Mouse (Mus musculus): ENCODE measurements at regions not wholly inside any gene's neighbourhood (a gene's known extent, or its start where the extent isn't known, plus 50 kb on each side); places are given as distances from the start of the nearest gene placed in this dataset.

DNA sequence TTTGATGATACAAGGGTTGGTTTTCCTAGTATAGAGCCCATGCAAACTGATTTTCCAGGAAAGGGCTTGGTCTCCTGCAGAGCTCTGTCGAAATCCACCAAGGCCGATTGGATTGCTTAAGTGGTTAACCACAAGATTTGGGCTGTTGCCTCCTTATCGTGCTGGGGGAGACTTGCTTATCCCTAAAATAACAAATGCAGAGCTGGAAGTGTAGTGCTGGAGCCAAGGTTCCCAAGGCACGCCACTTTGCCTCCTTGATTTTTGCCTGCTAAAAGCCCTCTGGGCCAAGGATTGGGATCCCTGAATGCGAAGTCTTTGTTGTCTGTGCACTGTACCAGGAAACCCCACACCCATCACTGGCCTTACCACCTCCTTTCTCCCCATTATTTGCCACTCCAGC lies 52.8 kb upstream of the Tmem178 start:
- 72% methylated on average over 5 of the region's 5 CpGs for WGBS

DNA sequence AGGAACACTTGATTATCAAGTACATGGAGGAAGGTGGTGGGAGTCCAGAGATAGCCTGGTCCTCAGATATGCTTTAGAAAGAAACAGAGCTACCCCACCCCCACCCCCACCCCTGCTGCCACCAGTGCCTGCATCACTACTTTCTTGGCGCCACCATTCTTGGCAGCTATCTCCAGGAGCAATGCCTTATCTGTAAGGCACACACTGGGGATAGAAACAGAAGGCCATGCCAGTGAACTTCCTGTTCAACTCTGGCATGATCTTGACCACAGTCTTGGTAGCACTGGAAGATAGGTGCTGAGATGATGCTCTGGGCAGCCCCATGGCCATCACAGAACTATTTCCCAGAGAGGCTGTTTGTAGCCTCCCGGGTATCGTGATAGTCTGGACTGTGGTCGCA lies 55.3 kb upstream of the Tmem178 start:
- H3K4me1 ChIP-seq (ENCODE audit: control insufficient read depth, insufficient read depth, low read length), result peaks cover 15% of the 10 kb centered on the region
- no peak overlapping the region for H3K4me2 ChIP-seq (ENCODE audit: low read length)
- no peaks in the 10 kb centered on the region for H3K9me3 ChIP-seq (replicated peaks; ENCODE audit: control insufficient read depth, low read length, poor library complexity, severe bottlenecking)
- H3K27ac ChIP-seq (ENCODE audit: low read length), result no peak overlapping the region
- no peaks in the 10 kb centered on the region for H3K36me3 ChIP-seq (ENCODE audit: control insufficient read depth, insufficient read depth, low read length)
- no peaks in the 10 kb centered on the region for H3K27me3 ChIP-seq (ENCODE audit: control insufficient read depth, insufficient read depth, low read depth, low read length)
- ATAC-seq, result no peak
- WGBS, result 96% methylated on average over 4 of the region's 4 CpGs
- no peak overlapping the region for H3K9ac ChIP-seq (ENCODE audit: low read depth, low read length)
- no peak overlapping the region for H3K4me3 ChIP-seq (ENCODE audit: low read depth, low read length)

More for the DNA sequence above, 52.8 kb upstream of the Tmem178 start:
- ATAC-seq, result no peak
- no peak overlapping the region for H3K9ac ChIP-seq (ENCODE audit: low read depth, low read length)
- no peak overlapping the region for H3K4me3 ChIP-seq (ENCODE audit: low read depth, low read length)
- H3K27ac ChIP-seq (ENCODE audit: low read length), result no peak overlapping the region
- peaks cover 13% of the 10 kb centered on the region for H3K4me1 ChIP-seq (ENCODE audit: control insufficient read depth, insufficient read depth, low read length)
- H3K36me3 ChIP-seq (ENCODE audit: control insufficient read depth, insufficient read depth, low read length), result no peaks in the 10 kb centered on the region
- H3K4me2 ChIP-seq (ENCODE audit: low read length), result no peak overlapping the region
- no peaks in the 10 kb centered on the region for H3K9me3 ChIP-seq (replicated peaks; ENCODE audit: control insufficient read depth, low read length, poor library complexity, severe bottlenecking)
- H3K27me3 ChIP-seq (ENCODE audit: control insufficient read depth, insufficient read depth, low read depth, low read length), result no peaks in the 10 kb centered on the region

DNA sequence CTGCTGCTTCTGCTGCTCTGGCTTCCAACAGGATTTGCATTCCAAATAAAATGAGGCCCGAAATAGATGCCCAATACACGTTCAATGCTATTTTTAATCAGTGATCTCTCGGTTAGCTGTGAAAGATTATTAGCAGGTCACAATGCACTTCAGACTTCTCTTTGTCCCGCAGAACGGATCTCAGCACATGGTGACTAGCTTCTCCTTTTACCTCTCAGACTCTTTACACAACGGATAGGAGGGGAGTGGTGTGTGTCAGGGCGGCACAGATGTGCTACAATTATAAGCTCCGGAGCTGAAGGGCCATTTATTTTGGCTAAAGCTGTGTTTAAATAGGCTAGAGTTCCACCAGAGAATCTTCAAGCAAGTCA lies 56.7 kb upstream of the Tmem178 start:
- peaks cover 15% of the 10 kb centered on the region for H3K4me1 ChIP-seq (ENCODE audit: control insufficient read depth, insufficient read depth, low read length)
- WGBS, result 7% methylated on average over 8 of the region's 8 CpGs
- H3K4me3 ChIP-seq (ENCODE audit: low read depth, low read length), result no peak overlapping the region
- no peaks in the 10 kb centered on the region for H3K9me3 ChIP-seq (replicated peaks; ENCODE audit: control insufficient read depth, low read length, poor library complexity, severe bottlenecking)
- no peaks in the 10 kb centered on the region for H3K36me3 ChIP-seq (ENCODE audit: control insufficient read depth, insufficient read depth, low read length)
- no peaks in the 10 kb centered on the region for H3K27me3 ChIP-seq (ENCODE audit: control insufficient read depth, insufficient read depth, low read depth, low read length)
- peak overlapping the region; percentile 12; the same call in 1 of the 2 replicates for H3K4me2 ChIP-seq (ENCODE audit: low read length)
- 0 out of 2 replicates have a peak overlapping the region, but pooled peaks have one; percentile 14 for H3K9ac ChIP-seq (ENCODE audit: low read depth, low read length)
- H3K27ac ChIP-seq (ENCODE audit: low read length), result peak overlapping the region; percentile 60
- peak; percentile 60 for ATAC-seq

GRCm38 (mm10) chr17:80887021-80887748 lies 57.2 kb upstream of the Tmem178 start:
- peak; percentile 78 for ATAC-seq
- Histone ChIP-seq H3K9me3 (replicated peaks; ENCODE audit: control insufficient read depth, low read length, poor library complexity, severe bottlenecking) (no peaks in the 10 kb centered on the region), H3K9ac (ENCODE audit: low read depth, low read length) (no peak overlapping the region), H3K4me3 (ENCODE audit: low read depth, low read length) (no peak overlapping the region), H3K27me3 (ENCODE audit: control insufficient read depth, insufficient read depth, low read depth, low read length) (no peaks in the 10 kb centered on the region), H3K4me1 (ENCODE audit: control insufficient read depth, insufficient read depth, low read length) (peaks cover 15% of the 10 kb centered on the region), H3K4me2 (ENCODE audit: low read length) (peak overlapping the region; percentile 12; the same call in 1 of the 2 replicates), H3K36me3 (ENCODE audit: control insufficient read depth, insufficient read depth, low read length) (no peaks in the 10 kb centered on the region), H3K27ac (ENCODE audit: low read length) (peak overlapping the region; percentile 60)
- WGBS, result 7% methylated on average over 18 of the region's 18 CpGs

DNA sequence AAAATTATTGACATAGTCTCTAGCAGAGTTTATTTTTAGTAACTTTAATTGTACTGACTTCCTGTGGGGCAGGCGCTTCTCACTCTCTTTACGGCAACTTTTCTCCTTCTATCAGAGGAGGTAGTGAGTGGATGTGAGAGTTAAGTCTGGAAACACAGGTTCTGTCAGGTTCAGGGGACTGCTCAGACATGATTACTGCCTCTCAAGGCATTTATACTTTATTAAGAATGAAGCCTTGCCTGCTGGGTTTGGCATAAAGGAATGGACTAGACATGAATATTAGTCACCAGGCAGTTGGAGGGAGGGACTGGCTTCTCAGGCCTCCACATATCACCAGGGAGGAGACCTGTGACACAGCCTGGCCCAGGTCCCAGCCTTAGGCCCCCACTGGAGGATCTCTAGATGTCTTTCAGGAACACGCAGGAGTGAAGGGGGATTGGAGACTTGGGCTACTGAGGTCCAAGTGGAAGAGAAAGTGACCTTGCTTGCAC lies 58.2 kb upstream of the Tmem178 start:
- no peaks in the 10 kb centered on the region for H3K27me3 ChIP-seq (ENCODE audit: control insufficient read depth, insufficient read depth, low read depth, low read length)
- peaks cover 15% of the 10 kb centered on the region for H3K4me1 ChIP-seq (ENCODE audit: control insufficient read depth, insufficient read depth, low read length)
- no peak overlapping the region for H3K4me2 ChIP-seq (ENCODE audit: low read length)
- no peak overlapping the region for H3K27ac ChIP-seq (ENCODE audit: low read length)
- H3K9me3 ChIP-seq (replicated peaks; ENCODE audit: control insufficient read depth, low read length, poor library complexity, severe bottlenecking), result no peaks in the 10 kb centered on the region
- no peak for ATAC-seq
- H3K36me3 ChIP-seq (ENCODE audit: control insufficient read depth, insufficient read depth, low read length), result no peaks in the 10 kb centered on the region
- no peak overlapping the region for H3K9ac ChIP-seq (ENCODE audit: low read depth, low read length)
- 71% methylated on average over 3 of the region's 3 CpGs for WGBS
- no peak overlapping the region for H3K4me3 ChIP-seq (ENCODE audit: low read depth, low read length)

GRCm38 (mm10) chr17:80885706-80886105 lies 58.7 kb upstream of the Tmem178 start:
- WGBS, result 82% methylated on average over 9 of the region's 9 CpGs
- Histone ChIP-seq H3K27me3 (ENCODE audit: control insufficient read depth, insufficient read depth, low read depth, low read length) (no peaks in the 10 kb centered on the region), H3K4me1 (ENCODE audit: control insufficient read depth, insufficient read depth, low read length) (peaks cover 15% of the 10 kb centered on the region), H3K27ac (ENCODE audit: low read length) (no peak overlapping the region), H3K9me3 (replicated peaks; ENCODE audit: control insufficient read depth, low read length, poor library complexity, severe bottlenecking) (no peaks in the 10 kb centered on the region), H3K4me3 (ENCODE audit: low read depth, low read length) (no peak overlapping the region), H3K9ac (ENCODE audit: low read depth, low read length) (no peak overlapping the region), H3K4me2 (ENCODE audit: low read length) (no peak overlapping the region), H3K36me3 (ENCODE audit: control insufficient read depth, insufficient read depth, low read length) (no peaks in the 10 kb centered on the region)
- no peak for ATAC-seq

- 40% methylated on average over 2 of the region's 2 CpGs for WGBS
- no peak overlapping the region for H3K27ac ChIP-seq (ENCODE audit: low read length)
Measured at GRCm38 (mm10) chr17:80884886-80885285, 59.5 kb upstream of the Tmem178 start.

DNA sequence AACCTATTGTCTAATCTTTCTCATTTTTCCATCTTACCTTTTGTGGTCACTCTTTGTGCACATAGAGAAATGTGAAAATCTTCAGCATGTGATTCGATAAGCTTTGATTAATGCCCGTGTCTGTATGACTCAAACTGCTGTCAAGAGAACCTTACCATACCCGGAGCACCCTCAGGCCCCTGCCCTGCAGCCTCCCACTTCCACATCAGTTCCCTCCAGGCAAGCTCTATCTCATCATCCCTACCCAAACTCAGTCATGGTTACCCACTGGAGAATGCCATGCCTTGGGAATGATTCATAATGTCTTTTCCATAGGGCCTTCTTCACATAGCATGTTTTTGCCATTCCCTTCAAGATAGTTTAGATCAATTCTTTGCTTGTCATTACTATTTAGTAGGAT lies 62.0 kb upstream of the Tmem178 start:
- no peak overlapping the region for H3K27ac ChIP-seq (ENCODE audit: low read length)
- no peaks in the 10 kb centered on the region for H3K9me3 ChIP-seq (replicated peaks; ENCODE audit: control insufficient read depth, low read length, poor library complexity, severe bottlenecking)
- H3K9ac ChIP-seq (ENCODE audit: low read depth, low read length), result no peak overlapping the region
- no peaks in the 10 kb centered on the region for H3K36me3 ChIP-seq (ENCODE audit: control insufficient read depth, insufficient read depth, low read length)
- no peaks in the 10 kb centered on the region for H3K27me3 ChIP-seq (ENCODE audit: control insufficient read depth, insufficient read depth, low read depth, low read length)
- H3K4me3 ChIP-seq (ENCODE audit: low read depth, low read length), result no peak overlapping the region
- peaks cover 8% of the 10 kb centered on the region for H3K4me1 ChIP-seq (ENCODE audit: control insufficient read depth, insufficient read depth, low read length)
- no peak overlapping the region for H3K4me2 ChIP-seq (ENCODE audit: low read length)
- 84% methylated on average over 3 of the region's 3 CpGs for WGBS
- ATAC-seq, result no peak

More at GRCm38 (mm10) chr17:80884886-80885285, 59.5 kb upstream of the Tmem178 start:
- H3K9me3 ChIP-seq (replicated peaks; ENCODE audit: control insufficient read depth, low read length, poor library complexity, severe bottlenecking), result no peaks in the 10 kb centered on the region
- peaks cover 15% of the 10 kb centered on the region for H3K4me1 ChIP-seq (ENCODE audit: control insufficient read depth, insufficient read depth, low read length)
- no peaks in the 10 kb centered on the region for H3K36me3 ChIP-seq (ENCODE audit: control insufficient read depth, insufficient read depth, low read length)
- H3K4me3 ChIP-seq (ENCODE audit: low read depth, low read length), result no peak overlapping the region
- H3K4me2 ChIP-seq (ENCODE audit: low read length), result no peak overlapping the region
- no peaks in the 10 kb centered on the region for H3K27me3 ChIP-seq (ENCODE audit: control insufficient read depth, insufficient read depth, low read depth, low read length)
- no peak overlapping the region for H3K9ac ChIP-seq (ENCODE audit: low read depth, low read length)
- ATAC-seq, result no peak

DNA sequence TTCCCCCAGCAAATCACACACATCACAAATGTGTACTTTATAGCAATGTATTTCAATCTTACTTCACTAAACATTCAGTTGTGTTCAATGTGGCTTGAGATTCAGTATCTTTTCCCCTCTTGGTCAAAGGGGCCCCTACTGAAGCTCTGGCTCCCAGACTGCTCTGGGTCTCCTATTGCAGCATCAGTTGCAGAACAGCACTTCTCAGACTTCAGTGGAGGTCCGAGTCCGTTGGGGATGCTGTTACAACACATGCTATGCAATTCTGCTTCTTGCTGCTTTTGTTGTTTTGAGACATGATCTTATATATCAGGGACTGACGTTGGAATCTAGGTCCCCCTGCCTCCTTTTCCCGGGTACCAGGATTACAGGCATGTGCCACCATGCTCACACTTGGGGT lies 64.1 kb upstream of the Tmem178 start:
- no peak overlapping the region for H3K27ac ChIP-seq (ENCODE audit: low read length)
- H3K4me2 ChIP-seq (ENCODE audit: low read length), result no peak overlapping the region
- no peaks in the 10 kb centered on the region for H3K36me3 ChIP-seq (ENCODE audit: control insufficient read depth, insufficient read depth, low read length)
- no peaks in the 10 kb centered on the region for H3K9me3 ChIP-seq (replicated peaks; ENCODE audit: control insufficient read depth, low read length, poor library complexity, severe bottlenecking)
- peaks cover 3% of the 10 kb centered on the region; the same call in 1 of the 2 replicates for H3K4me1 ChIP-seq (ENCODE audit: control insufficient read depth, insufficient read depth, low read length)
- no peaks in the 10 kb centered on the region for H3K27me3 ChIP-seq (ENCODE audit: control insufficient read depth, insufficient read depth, low read depth, low read length)
- H3K4me3 ChIP-seq (ENCODE audit: low read depth, low read length), result no peak overlapping the region
- no peak for ATAC-seq
- 90% methylated on average over 4 of the region's 4 CpGs for WGBS
- H3K9ac ChIP-seq (ENCODE audit: low read depth, low read length), result no peak overlapping the region
